Mouse (Mus musculus) limb, embryonic 10.5 days (tissue): ENCODE results near the gene Cecr2. TPM values are rescaled to one million over a fixed set of nuclear protein-coding genes. Genes with fewer than 3 reads are reported as not detected.

Source experiments
- DNase-seq: peaks from one replicate; pipeline ENCODE4 v3.0.0-alpha.2; 2017; ENCODE audit warnings: low spot score
- H3K27ac ChIP-seq: fragments of 300-500 bp; sonication (generic); 2 replicates; pipeline ENCODE4 v1.5.1; 2016; ENCODE audit warnings: mild to moderate bottlenecking
- H3K27me3 ChIP-seq: fragments of 300-500 bp; sonication (generic); 2 replicates; pipeline ENCODE4 v1.6.1; 2016; ENCODE audit warnings: low read depth, mild to moderate bottlenecking; ENCODE audit not compliant: poor library complexity, severe bottlenecking
- H3K36me3 ChIP-seq: fragments of 300-500 bp; sonication (generic); 2 replicates; pipeline ENCODE4 v1.6.1; 2016; ENCODE audit warnings: mild to moderate bottlenecking, moderate library complexity
- H3K4me1 ChIP-seq: fragments of 300-500 bp; sonication (generic); 2 replicates; pipeline ENCODE4 v1.6.1; 2016
- H3K4me3 ChIP-seq: fragments of 300-500 bp; sonication (generic); 2 replicates; pipeline ENCODE4 v1.5.1; 2016; ENCODE audit warnings: mild to moderate bottlenecking, moderate library complexity
- H3K9me3 ChIP-seq: fragments of 300-500 bp; sonication (generic); replicated peaks from 2 replicates; pipeline ENCODE4 v1.6.1; 2016; ENCODE audit warnings: mild to moderate bottlenecking
- WGBS: fragments of 180-500 bp; shearing (Covaris S2); methylation state at CpG from one replicate; pipeline ENCODE4 v1.1.7; 2016; 5-methylcytosine and 5-hydroxymethylcytosine counted together
- polyA plus RNA-seq: library from polyadenylated mRNA; unstranded; fragments of >200 nt; fragmentation: Nextera tagmentation; extraction: Ambion mirVana; gene quantifications from 2 replicates; pipeline ENCODE4 v1.2.1, GENCODE M21; 2016

Gene Cecr2
- polyA plus RNA-seq, 1 experiment from 2014 or later = 12.7 TPM

- H3K9me3 ChIP-seq = no peaks in the 10 kb centered on the region
- H3K27ac ChIP-seq = no peak overlapping the region
- WGBS = 98% methylated on average over 2 of the region's 2 CpGs
- DNase-seq = no peak
- H3K27me3 ChIP-seq = no peaks in the 10 kb centered on the region
- no peaks in the 10 kb centered on the region for H3K4me1 ChIP-seq
- H3K4me3 ChIP-seq = no peak overlapping the region
- peaks cover 55% of the 10 kb centered on the region for H3K36me3 ChIP-seq
These were observed 77.0 kb downstream of the Cecr2 start for GRCm38 (mm10) chr6:120743130-120743529.

- Histone ChIP-seq H3K9me3 (no peaks in the 10 kb centered on the region), H3K27me3 (no peaks in the 10 kb centered on the region), H3K36me3 (peaks cover 54% of the 10 kb centered on the region), H3K4me3 (no peak overlapping the region), H3K27ac (no peak overlapping the region), H3K4me1 (no peaks in the 10 kb centered on the region)
- DNase-seq = no peak
- WGBS = 92% methylated on average over 7 of the region's 7 CpGs
These were observed 78.1 kb downstream of the Cecr2 start for GRCm38 (mm10) chr6:120744266-120744665.

- Histone ChIP-seq H3K27ac (no peak overlapping the region), H3K36me3 (peaks cover 61% of the 10 kb centered on the region), H3K4me3 (no peak overlapping the region), H3K9me3 (no peaks in the 10 kb centered on the region), H3K4me1 (no peaks in the 10 kb centered on the region), H3K27me3 (no peaks in the 10 kb centered on the region)
- no peak for DNase-seq
- 93% methylated on average over 2 of the region's 2 CpGs for WGBS
These were observed 80.2 kb downstream of the Cecr2 start for GRCm38 (mm10) chr6:120746416-120746815.

- WGBS = 90% methylated on average over 2 of the region's 2 CpGs
- H3K27me3 ChIP-seq = no peaks in the 10 kb centered on the region
- H3K27ac ChIP-seq = no peak overlapping the region
- H3K9me3 ChIP-seq = no peaks in the 10 kb centered on the region
- H3K36me3 ChIP-seq = peaks cover 98% of the 10 kb centered on the region
- no peaks in the 10 kb centered on the region for H3K4me1 ChIP-seq
- no peak for DNase-seq
- H3K4me3 ChIP-seq = no peak overlapping the region
These were observed 95.0 kb downstream of the Cecr2 start for GRCm38 (mm10) chr6:120761151-120761550.

GRCm38 (mm10) chr6:120769972-120770371 lies 103.8 kb downstream of the Cecr2 start:
- DNase-seq = no peak
- no peaks in the 10 kb centered on the region for H3K9me3 ChIP-seq
- H3K27me3 ChIP-seq = no peaks in the 10 kb centered on the region
- H3K36me3 ChIP-seq = peaks cover 70% of the 10 kb centered on the region
- H3K27ac ChIP-seq = no peak overlapping the region
- H3K4me3 ChIP-seq = no peak overlapping the region
- H3K4me1 ChIP-seq = no peaks in the 10 kb centered on the region
- 85% methylated on average over 1 of the region's 1 CpGs for WGBS

GRCm38 (mm10) chr6:120771366-120771765 lies 105.2 kb downstream of the Cecr2 start:
- 93% methylated on average over 1 of the region's 1 CpGs for WGBS

GRCm38 (mm10) chr6:120772025-120772424 lies 105.9 kb downstream of the Cecr2 start:
- no peaks in the 10 kb centered on the region for H3K27me3 ChIP-seq
- no peak for DNase-seq
- H3K36me3 ChIP-seq = peaks cover 51% of the 10 kb centered on the region
- H3K27ac ChIP-seq = no peak overlapping the region
- H3K9me3 ChIP-seq = no peaks in the 10 kb centered on the region
- H3K4me1 ChIP-seq = no peaks in the 10 kb centered on the region
- H3K4me3 ChIP-seq = no peak overlapping the region

More at GRCm38 (mm10) chr6:120771366-120771765, 105.2 kb downstream of the Cecr2 start:
- Histone ChIP-seq H3K4me3 (no peak overlapping the region), H3K27ac (no peak overlapping the region), H3K9me3 (no peaks in the 10 kb centered on the region), H3K36me3 (peaks cover 57% of the 10 kb centered on the region), H3K4me1 (no peaks in the 10 kb centered on the region), H3K27me3 (no peaks in the 10 kb centered on the region)
- no peak for DNase-seq

- peaks cover 47% of the 10 kb centered on the region for H3K36me3 ChIP-seq
- H3K9me3 ChIP-seq = no peaks in the 10 kb centered on the region
- H3K4me3 ChIP-seq = no peak within 1 kb of the TSS
- H3K4me1 ChIP-seq = no peaks in the 10 kb centered on the region
- H3K27me3 ChIP-seq = no peaks in the 10 kb centered on the region
- H3K27ac ChIP-seq = no peak within 1 kb of the TSS
- WGBS = 82% methylated on average over 5 of the region's 5 CpGs
- no peak for DNase-seq
These were observed 107.0 kb downstream of the Cecr2 start, which contains the start of gene Slc25a18 for GRCm38 (mm10) chr6:120773149-120773628. TSS of gene Slc25a18 (plus strand) at chr6:120773578.

GRCm38 (mm10) chr6:120773763-120774162 lies 107.6 kb downstream of the Cecr2 start:
- H3K9me3 ChIP-seq = no peaks in the 10 kb centered on the region
- H3K4me1 ChIP-seq = no peaks in the 10 kb centered on the region
- no peak for DNase-seq
- no peak overlapping the region for H3K4me3 ChIP-seq
- H3K36me3 ChIP-seq = peaks cover 41% of the 10 kb centered on the region
- WGBS = 93% methylated on average over 6 of the region's 6 CpGs
- no peaks in the 10 kb centered on the region for H3K27me3 ChIP-seq
- H3K27ac ChIP-seq = no peak overlapping the region

GRCm38 (mm10) chr6:120776286-120776685 lies 110.1 kb downstream of the Cecr2 start:
- Histone ChIP-seq H3K36me3 (peaks cover 22% of the 10 kb centered on the region), H3K4me1 (no peaks in the 10 kb centered on the region), H3K27ac (no peak overlapping the region), H3K9me3 (no peaks in the 10 kb centered on the region), H3K27me3 (no peaks in the 10 kb centered on the region), H3K4me3 (no peak overlapping the region)
- WGBS = 90% methylated on average over 3 of the region's 3 CpGs
- no peak for DNase-seq

- WGBS = 83% methylated on average over 9 of the region's 9 CpGs
- no peak for DNase-seq
- Histone ChIP-seq H3K9me3 (no peaks in the 10 kb centered on the region), H3K27me3 (no peaks in the 10 kb centered on the region), H3K4me1 (no peaks in the 10 kb centered on the region), H3K36me3 (peaks cover 12% of the 10 kb centered on the region; the same call in 1 of the 2 replicates), H3K27ac (no peak overlapping the region), H3K4me3 (no peak overlapping the region)
These were observed 111.4 kb downstream of the Cecr2 start for GRCm38 (mm10) chr6:120777533-120777932.

GRCm38 (mm10) chr6:120778226-120778625 lies 112.1 kb downstream of the Cecr2 start:
- WGBS = 55% methylated on average over 3 of the region's 3 CpGs
- DNase-seq = no peak

GRCm38 (mm10) chr6:120782948-120783347 lies 116.8 kb downstream of the Cecr2 start:
- no peak overlapping the region for H3K4me3 ChIP-seq
- H3K4me1 ChIP-seq = peaks cover 6% of the 10 kb centered on the region
- 90% methylated on average over 2 of the region's 2 CpGs for WGBS
- DNase-seq = no peak
- H3K27me3 ChIP-seq = no peaks in the 10 kb centered on the region
- no peaks in the 10 kb centered on the region for H3K9me3 ChIP-seq
- H3K36me3 ChIP-seq = no peaks in the 10 kb centered on the region
- H3K27ac ChIP-seq = no peak overlapping the region

More at GRCm38 (mm10) chr6:120778226-120778625, 112.1 kb downstream of the Cecr2 start:
- Histone ChIP-seq H3K4me3 (no peak overlapping the region), H3K27me3 (no peaks in the 10 kb centered on the region), H3K27ac (no peak overlapping the region), H3K4me1 (no peaks in the 10 kb centered on the region), H3K36me3 (peaks cover 9% of the 10 kb centered on the region; the same call in 1 of the 2 replicates), H3K9me3 (no peaks in the 10 kb centered on the region)

- no peaks in the 10 kb centered on the region for H3K9me3 ChIP-seq
- peaks cover 6% of the 10 kb centered on the region for H3K4me1 ChIP-seq
- WGBS = 61% methylated on average over 7 of the region's 7 CpGs
- no peaks in the 10 kb centered on the region for H3K27me3 ChIP-seq
- 0 out of 2 replicates have a peak, but pooled peaks cover 2% of the 10 kb centered on the region for H3K36me3 ChIP-seq
- no peak for DNase-seq
- no peak overlapping the region for H3K4me3 ChIP-seq
- H3K27ac ChIP-seq = no peak overlapping the region
These were observed 118.2 kb downstream of the Cecr2 start for GRCm38 (mm10) chr6:120784351-120784750.
